Mouse (Mus musculus) heart, adult 2 months (tissue): ENCODE results near the gene Phc3. TPM values are rescaled to one million over a fixed set of nuclear protein-coding genes. Genes with fewer than 3 reads are reported as not detected.
"Not testable (repeated sequence)": the region's sequence is repeated elsewhere in the genome, so short reads cannot be mapped to it uniquely, and the experiment has no call there.

ENCODE experiments used
- DNase-seq, 2 experiments: peaks; one replicate each; pipeline ENCODE4 v3.0.0; 2021
- H3K27ac ChIP-seq: fragments of 200-600 bp; 2 replicates; pipeline ENCODE4 v1.8.1; 2022
- H3K27me3 ChIP-seq: fragments of 200-500 bp; 2 replicates; pipeline ENCODE4 v1.6.1; 2012; ENCODE audit warnings: mild to moderate bottlenecking, low read length, inconsistent platforms, mixed read lengths; ENCODE audit not compliant: control insufficient read depth, insufficient read depth
- H3K36me3 ChIP-seq: fragments of 200-500 bp; 2 replicates; pipeline ENCODE4 v1.6.1; 2012; ENCODE audit warnings: low read length, inconsistent platforms; ENCODE audit not compliant: control insufficient read depth, insufficient read depth
- H3K4me1 ChIP-seq: fragments of 200-500 bp; 2 replicates; pipeline ENCODE4 v1.6.1; 2011; ENCODE audit warnings: low read length; ENCODE audit not compliant: control insufficient read depth, insufficient read depth
- H3K4me3 ChIP-seq: fragments of 200-600 bp; 2 replicates; pipeline ENCODE4 v1.8.1; 2022
- H3K79me2 ChIP-seq: fragments of 200-500 bp; replicated peaks from 2 replicates; pipeline ENCODE4 v1.6.1; 2012; ENCODE audit warnings: mild to moderate bottlenecking, inconsistent platforms, low read length, moderate library complexity, mixed read lengths; ENCODE audit not compliant: control insufficient read depth, insufficient read depth
- H3K9ac ChIP-seq: fragments of 200-500 bp; 2 replicates; pipeline ENCODE4 v1.6.1; 2012; ENCODE audit warnings: low read depth, mild to moderate bottlenecking, control low read depth, inconsistent platforms, low read length, mixed read lengths
- CTCF ChIP-seq: fragments of 200-600 bp; IDR thresholded peaks from 2 replicates; pipeline ENCODE4 v1.8.1; 2022; ENCODE audit warnings: antibody characterized with exemption, mild to moderate bottlenecking, moderate library complexity
- EP300 ChIP-seq: fragments of 200-500 bp; IDR thresholded peaks from 2 replicates; pipeline ENCODE4 v1.6.1; 2011; ENCODE audit warnings: low read depth, low read length, control low read depth; ENCODE audit not compliant: insufficient read depth
- POLR2A ChIP-seq: fragments of 200-500 bp; IDR thresholded peaks from 2 replicates; pipeline ENCODE4 v1.6.1; 2011; ENCODE audit warnings: mild to moderate bottlenecking, low read depth, low read length, control low read depth; ENCODE audit not compliant: insufficient read depth
- whole genome bisulfite sequencing: fragments of 180-500 bp; shearing (Covaris S2); methylation state at CpG from one replicate; pipeline ENCODE4 v1.1.7; 2018; 5-methylcytosine and 5-hydroxymethylcytosine counted together
- intact Hi-C: fragments of 180-260 bp; cut with DNase I; formaldehyde crosslinking; loops from one replicate; pipeline ENCODE4 v1.15.1; 2025
- polyA plus RNA-seq: library from polyadenylated mRNA; depleted of rRNA; stranded (reverse); fragments of >200 nt; gene quantifications from 2 replicates; pipeline ENCODE4 v1.2.3, GENCODE M21; 2012
- total RNA-seq, 2 experiments: library from RNA; stranded (reverse); gene quantifications; 2 replicates each; pipeline ENCODE4 v1.2.3; 2021

Phc3 gene
- total and polyA plus RNA-seq, 3 experiments, result 13.4 to 17.0 (median 14.8) TPM

DNA sequence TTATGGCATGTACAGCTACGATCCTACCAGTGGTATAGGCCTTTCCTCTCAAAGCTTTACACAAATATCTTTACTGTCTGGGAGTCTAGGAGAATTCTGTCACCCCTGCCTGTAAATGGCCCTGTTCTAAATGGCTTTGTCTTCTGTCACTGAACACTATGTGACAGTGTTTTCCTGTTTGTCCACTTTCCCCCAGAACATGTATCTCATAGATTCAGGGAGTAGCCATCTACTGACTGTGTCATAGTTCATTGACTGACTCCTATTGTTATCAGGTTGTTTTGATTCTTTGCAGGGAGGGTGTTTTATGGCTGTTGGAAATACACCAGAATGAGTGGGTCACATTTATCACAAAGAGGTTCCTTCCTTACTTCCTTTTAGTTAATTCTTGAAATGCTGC, 99.2 kb downstream of the Phc3 start:
- TF ChIP-seq CTCF (no peak), POLR2A (0 out of 2 replicates have a peak, but pooled peaks have one; percentile 19), EP300 (no peak)
- intact Hi-C loops, result no loop called here
- Histone ChIP-seq H3K27ac (peak overlapping the region; percentile 18), H3K27me3 (no peaks in the 10 kb centered on the region), H3K79me2 (no peaks in the 10 kb centered on the region), H3K9ac (no peak overlapping the region), H3K36me3 (peaks cover 2% of the 10 kb centered on the region; the same call in 1 of the 2 replicates), H3K4me3 (no peak overlapping the region), H3K4me1 (peaks cover 3% of the 10 kb centered on the region)
- WGBS, result 71% methylated on average over 1 of the region's 1 CpGs
- DNase-seq, result no peak

DNA sequence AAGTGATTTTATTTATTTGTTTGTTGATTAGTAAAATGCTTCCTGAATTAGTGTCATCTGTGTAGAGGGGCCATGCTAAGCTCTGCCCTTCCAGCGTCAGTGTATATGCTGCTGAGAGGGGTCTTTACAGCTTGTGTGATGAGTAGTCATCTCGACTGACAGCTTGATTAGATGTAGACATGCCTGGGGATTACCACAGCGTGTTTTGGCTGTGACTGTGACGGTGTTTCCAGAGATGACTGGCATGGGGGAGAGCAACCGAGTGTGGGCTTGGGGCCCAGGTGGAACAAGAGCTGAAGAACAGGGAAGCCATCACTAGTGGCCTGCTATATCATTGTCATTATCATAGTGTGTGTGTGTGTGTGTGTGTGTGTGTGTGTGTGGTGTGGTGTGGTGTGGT, 100.6 kb downstream of the Phc3 start:
- no peak for TF ChIP-seq CTCF
- TF ChIP-seq POLR2A, result no peak
- no peak for TF ChIP-seq EP300

DNA sequence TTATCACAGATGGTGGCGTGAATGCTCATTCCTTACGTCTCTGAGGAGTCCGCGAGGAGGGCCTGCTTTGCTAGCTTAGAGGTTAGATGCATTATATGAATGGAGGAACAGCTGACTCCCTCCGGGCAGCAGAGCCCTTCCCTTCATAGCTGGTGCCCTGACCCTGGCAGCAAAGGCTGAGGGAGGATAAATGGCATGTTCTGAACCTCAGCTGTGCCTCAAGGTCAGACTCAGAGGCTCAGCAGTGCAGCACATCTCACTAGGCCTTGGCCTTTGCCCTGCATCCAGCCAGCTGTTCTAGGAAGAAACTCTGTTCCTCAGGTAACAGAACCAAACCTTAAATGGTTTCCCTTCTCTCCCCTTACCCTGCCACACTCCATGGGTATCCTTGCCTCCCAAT, 101.0 kb downstream of the Phc3 start:
- DNase-seq, result no peak
- no peak overlapping the region for H3K4me3 ChIP-seq
- peaks cover 4% of the 10 kb centered on the region for H3K4me1 ChIP-seq
- H3K36me3 ChIP-seq, result peaks cover 2% of the 10 kb centered on the region; the same call in 1 of the 2 replicates
- no peak for TF ChIP-seq EP300
- no peak for TF ChIP-seq POLR2A
- TF ChIP-seq CTCF, result no peak
- H3K27me3 ChIP-seq, result no peaks in the 10 kb centered on the region
- no peak overlapping the region for H3K27ac ChIP-seq
- H3K79me2 ChIP-seq, result no peaks in the 10 kb centered on the region
- intact Hi-C loops, result no loop called here
- 79% methylated on average over 5 of the region's 5 CpGs for WGBS
- H3K9ac ChIP-seq, result no peak overlapping the region

More for the DNA sequence above, 100.6 kb downstream of the Phc3 start:
- Histone ChIP-seq H3K27ac (no peak overlapping the region), H3K79me2 (no peaks in the 10 kb centered on the region), H3K4me3 (no peak overlapping the region), H3K4me1 (peaks cover 4% of the 10 kb centered on the region), H3K27me3 (no peaks in the 10 kb centered on the region), H3K9ac (no peak overlapping the region), H3K36me3 (peaks cover 2% of the 10 kb centered on the region; the same call in 1 of the 2 replicates)
- no peak for DNase-seq
- intact Hi-C loops, result no loop called here
- WGBS, result 77% methylated on average over 5 of the region's 5 CpGs

DNA sequence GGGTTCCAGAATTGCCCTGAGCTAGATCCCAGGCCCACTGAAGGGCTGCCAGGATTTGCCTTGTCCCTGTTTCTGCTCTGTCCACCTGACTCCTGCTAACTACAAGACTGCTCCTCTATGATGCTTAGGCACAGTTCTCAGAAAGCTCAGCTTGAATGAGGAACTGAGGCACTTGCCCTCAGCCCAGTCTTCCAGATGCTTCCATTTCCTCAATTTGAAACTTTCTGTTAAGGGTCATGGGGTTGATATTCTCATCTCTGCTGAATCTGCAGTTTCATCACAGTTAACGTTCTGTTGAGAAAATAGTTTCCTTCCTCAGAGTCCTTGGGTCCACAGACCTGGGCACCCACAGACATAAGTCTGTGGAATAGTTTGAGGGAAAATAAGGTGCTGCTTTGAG, 104.6 kb downstream of the Phc3 start:
- TF ChIP-seq CTCF (no peak), EP300 (no peak), POLR2A (no peak)

DNA sequence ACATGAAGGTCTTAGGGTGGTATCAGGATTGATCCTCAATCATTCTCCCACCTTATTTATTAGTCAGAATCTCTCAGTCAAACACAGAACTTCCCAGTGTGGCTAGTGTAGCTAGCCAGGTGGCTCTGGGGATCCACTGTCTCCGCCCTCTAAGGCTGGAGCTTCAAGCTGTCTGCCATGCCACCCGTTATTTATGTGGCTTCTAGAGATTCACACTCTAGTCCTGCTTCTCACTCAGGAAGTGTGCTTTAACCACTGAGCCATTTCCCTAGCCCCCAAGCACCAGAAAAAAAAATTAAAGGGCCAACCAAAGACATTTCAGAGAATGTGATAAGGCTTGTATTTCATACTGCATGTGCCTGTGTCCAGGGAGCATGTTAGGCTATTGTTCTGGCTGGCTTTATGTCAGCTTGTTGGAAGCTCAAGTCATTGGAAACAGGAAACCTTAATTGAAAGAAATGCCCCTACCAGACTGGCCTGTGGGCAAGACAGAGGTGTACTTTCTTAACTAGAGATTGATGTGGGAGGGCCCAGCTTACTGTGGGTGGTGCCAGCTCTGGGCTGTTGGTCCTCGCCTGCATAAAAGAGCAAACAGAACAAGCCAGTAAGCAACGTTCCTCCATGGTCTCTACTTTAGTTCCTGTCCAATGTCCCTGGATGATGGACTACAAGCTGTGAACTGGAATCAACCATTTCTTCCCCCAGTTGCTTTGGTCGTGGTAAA, 105.3 kb downstream of the Phc3 start:
- intact Hi-C loops, result no loop called here
- H3K9ac ChIP-seq, result no peak overlapping the region
- H3K4me3 ChIP-seq, result no peak overlapping the region
- 63% methylated on average over 5 of the region's 5 CpGs for WGBS
- no peaks in the 10 kb centered on the region; the same call in 1 of the 2 replicates for H3K36me3 ChIP-seq
- DNase-seq, result no peak
- peaks cover 2% of the 10 kb centered on the region for H3K4me1 ChIP-seq
- no peaks in the 10 kb centered on the region for H3K27me3 ChIP-seq
- H3K79me2 ChIP-seq, result no peaks in the 10 kb centered on the region
- no peak for TF ChIP-seq POLR2A
- no peak for TF ChIP-seq EP300
- no peak for TF ChIP-seq CTCF
- peak overlapping the region; percentile 23 for H3K27ac ChIP-seq

More for the DNA sequence above, 104.6 kb downstream of the Phc3 start:
- H3K27me3 ChIP-seq, result no peaks in the 10 kb centered on the region
- H3K4me3 ChIP-seq, result no peak overlapping the region
- H3K79me2 ChIP-seq, result no peaks in the 10 kb centered on the region
- WGBS, result 46% methylated on average over 1 of the region's 1 CpGs
- peak in 1 of 2 experiments; percentile 23 for DNase-seq
- H3K4me1 ChIP-seq, result peaks cover 2% of the 10 kb centered on the region
- intact Hi-C loops, result no loop called here
- H3K9ac ChIP-seq, result no peak overlapping the region
- H3K27ac ChIP-seq, result peak overlapping the region; percentile 23
- H3K36me3 ChIP-seq, result no peaks in the 10 kb centered on the region; the same call in 1 of the 2 replicates

DNA sequence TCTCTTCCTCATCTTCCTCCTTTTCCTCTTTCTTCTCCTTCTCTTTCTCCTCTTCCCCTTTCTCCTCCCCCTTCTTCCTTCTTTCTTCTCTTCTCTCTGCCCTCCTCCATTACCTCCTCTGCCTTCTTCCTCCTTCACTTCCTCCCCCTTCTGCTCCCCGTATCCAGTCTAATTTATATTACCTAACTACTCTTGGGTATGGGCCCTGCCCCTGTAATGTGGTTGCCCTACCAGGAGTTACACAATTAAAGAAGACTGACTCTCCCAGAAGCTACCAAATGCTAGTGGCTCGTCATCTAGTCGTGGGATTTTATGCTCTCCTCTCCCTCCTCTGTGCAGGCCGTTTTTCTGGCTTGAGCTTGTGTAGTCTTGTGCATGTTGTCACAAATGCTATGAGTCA, 108.5 kb downstream of the Phc3 start:
- no peak for TF ChIP-seq CTCF
- no peak for TF ChIP-seq POLR2A
- TF ChIP-seq EP300, result no peak
- H3K27ac ChIP-seq, result no peak overlapping the region
- intact Hi-C loops, result no loop called here
- no peaks in the 10 kb centered on the region; the same call in 1 of the 2 replicates for H3K36me3 ChIP-seq
- H3K4me1 ChIP-seq, result peaks cover 1% of the 10 kb centered on the region; the same call in 1 of the 2 replicates
- DNase-seq, result no peak
- H3K79me2 ChIP-seq, result no peaks in the 10 kb centered on the region
- no peak overlapping the region for H3K9ac ChIP-seq
- 72% methylated on average over 4 of the region's 4 CpGs for WGBS
- H3K27me3 ChIP-seq, result no peaks in the 10 kb centered on the region
- no peak overlapping the region for H3K4me3 ChIP-seq

DNA sequence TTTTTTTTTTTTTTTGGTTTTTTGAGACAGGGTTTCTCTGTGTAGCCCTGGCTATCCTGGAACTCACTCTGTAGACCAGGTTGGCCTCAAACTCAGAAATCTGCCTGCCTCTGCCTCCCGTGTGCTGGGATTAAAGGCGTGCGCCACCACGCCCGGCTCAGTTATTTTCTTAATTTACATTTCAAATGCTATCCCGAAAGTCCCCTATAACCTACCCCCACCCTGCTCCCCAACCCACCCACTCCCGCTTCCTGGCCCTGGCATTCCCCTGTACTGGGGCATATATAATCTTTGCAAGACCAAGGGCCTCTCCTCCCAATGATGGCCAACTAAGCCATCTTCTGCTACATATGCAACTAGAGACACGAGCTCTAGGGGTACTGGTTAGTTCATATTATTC, 109.6 kb downstream of the Phc3 start:
- 92% methylated on average over 8 of the region's 8 CpGs for WGBS

More for the DNA sequence above, 109.6 kb downstream of the Phc3 start:
- not testable (repeated sequence) for H3K27ac ChIP-seq, H3K27me3 ChIP-seq, H3K9ac ChIP-seq, DNase-seq, H3K4me1 ChIP-seq, H3K79me2 ChIP-seq, H3K36me3 ChIP-seq, H3K4me3 ChIP-seq
- intact Hi-C loops, result loop anchor here (10.0 kb wide), 2 partner anchors 115 to 165 kb away; partner anchors contain the start of gene Lrrc31
